Mouse (Mus musculus): ENCODE measurements around the gene Spty2d1.

GRCm38 (mm10) chr7:47007109-47007780 lies 966 bp downstream of the Spty2d1 start:
- TF ChIP-seq POLR2A (IDR thresholded peaks at IDR 0.05; ENCODE audit: borderline replicate concordance, low read depth, low read length) (no peak), CTCF (IDR thresholded peaks at IDR 0.05; ENCODE audit: low read depth, low read length) (no peak)
